Mouse (Mus musculus): ENCODE results near the gene Cyth3.

Gene Cyth3

DNA sequence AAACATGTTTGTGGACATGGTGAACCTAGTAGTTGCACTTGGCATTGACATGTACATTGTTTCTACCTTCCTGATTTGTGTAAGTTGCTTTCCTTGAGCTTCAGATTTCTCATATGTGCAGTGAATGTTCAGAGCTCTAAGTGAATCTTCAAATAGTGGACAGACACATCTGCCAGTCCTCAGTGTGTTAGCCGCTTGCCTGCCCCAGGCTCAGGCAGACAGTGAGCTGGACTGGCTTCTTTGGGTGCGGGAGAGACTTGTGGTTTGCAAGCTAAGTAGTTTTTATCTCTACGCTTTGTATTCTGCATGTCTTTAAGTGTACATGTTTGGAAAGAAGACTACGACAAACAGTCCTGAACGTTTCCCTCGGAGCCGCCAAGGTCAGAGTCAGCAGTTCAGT lies 13.9 kb downstream of the Cyth3 start:
- DNase-seq = no peak

DNA sequence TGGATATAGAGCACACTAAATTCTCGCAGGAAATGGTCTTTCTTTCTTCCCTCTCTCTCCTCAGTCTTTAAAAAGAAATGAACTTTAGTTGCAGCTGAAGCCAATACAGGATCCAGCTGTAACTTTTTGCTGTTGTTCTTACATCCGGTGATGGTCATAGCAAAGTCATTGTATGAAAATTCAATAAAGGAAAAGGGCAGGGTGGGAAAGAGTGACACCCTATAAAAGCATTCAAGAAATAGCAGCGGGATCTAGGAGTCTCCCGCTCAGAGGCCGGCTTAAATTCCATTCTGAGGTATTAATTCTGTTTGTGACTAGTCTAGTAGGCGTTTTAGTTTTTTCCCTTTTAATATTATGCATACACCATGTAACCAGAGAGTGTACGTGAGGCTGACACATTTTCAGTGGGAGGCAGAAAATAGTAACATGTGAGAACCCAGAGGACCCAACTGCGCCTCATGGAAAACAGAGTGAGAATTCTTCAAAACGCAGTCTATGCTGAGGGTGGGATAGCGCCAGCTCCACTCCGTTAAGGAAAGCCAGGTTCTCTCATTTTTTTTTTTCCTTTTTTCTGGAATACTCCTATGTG lies 15.7 kb downstream of the Cyth3 start:
- no peak for DNase-seq

DNA sequence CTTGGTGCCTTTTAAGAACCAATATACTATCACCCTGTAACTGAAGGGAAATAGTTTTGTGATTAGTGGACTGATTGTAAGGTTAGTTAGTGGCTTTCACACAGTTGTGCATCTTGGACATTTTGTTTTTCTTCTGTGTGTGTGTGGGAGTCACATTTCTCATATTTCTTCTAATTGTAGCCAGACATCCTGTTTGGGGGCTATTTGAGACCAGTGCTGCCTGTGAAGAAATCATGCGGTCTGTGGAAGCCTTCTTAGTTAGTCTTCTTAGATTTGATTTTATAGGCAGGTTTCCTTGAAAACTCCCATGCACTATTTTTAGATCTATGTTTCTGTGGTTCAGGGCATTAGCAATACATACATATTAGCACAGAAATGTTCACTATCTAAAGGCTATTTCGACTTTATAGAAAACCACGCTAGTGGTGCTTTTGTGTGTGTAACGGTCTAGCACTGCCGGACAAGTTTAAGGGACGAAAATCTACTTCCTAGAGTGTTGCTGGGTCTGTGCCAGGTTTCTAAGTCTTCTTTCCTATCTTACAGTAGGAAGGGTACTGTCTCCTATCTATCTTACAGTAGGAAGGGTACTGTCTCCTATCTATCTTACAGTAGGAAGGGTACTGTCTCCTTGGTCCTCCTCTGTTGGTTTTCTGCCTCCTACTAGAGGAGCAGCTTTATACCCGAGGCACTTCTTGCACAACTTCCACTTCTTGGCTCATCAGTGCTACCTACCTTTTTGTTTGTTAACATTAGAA lies 16.4 kb downstream of the Cyth3 start:
- no peak for DNase-seq

DNA sequence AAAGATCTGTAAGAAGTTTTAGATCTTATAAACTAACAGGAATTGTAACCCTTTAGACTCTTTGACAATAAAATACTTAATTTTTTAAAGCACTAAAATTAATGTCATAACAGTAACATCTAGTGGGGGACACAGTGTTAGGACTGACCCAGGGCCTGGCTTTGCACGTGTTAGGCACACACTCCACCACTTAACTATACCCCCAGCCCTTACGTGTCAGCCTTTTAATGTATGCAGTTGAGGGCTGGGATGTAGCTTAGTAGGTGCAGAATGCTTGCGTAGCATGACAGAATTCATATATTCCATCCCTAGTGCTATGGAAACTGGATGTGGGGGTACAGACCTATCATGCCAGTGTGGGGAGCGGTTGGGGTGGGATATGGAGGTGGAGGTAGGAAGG lies 17.1 kb downstream of the Cyth3 start:
- DNase-seq = no peak

DNA sequence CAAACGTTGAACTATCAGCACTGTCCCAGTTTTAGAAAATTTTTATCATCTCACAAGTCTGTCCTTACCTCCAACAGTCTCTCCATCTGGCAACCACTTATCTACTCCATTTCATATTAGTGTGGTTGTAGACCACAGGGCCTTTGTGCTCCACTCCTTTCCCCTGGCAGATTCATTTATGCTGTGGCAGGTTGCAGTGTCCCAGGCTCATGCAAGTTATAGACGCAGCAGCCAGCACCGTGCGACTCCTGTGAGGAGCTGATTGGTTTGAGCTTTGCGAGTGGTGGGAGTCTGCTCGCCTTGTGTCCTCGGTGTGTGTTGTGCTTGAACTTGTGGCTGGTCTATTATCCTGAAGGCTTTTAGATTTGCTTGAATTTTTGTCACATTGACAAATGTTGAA lies 17.6 kb downstream of the Cyth3 start:
- DNase-seq = no peak

DNA sequence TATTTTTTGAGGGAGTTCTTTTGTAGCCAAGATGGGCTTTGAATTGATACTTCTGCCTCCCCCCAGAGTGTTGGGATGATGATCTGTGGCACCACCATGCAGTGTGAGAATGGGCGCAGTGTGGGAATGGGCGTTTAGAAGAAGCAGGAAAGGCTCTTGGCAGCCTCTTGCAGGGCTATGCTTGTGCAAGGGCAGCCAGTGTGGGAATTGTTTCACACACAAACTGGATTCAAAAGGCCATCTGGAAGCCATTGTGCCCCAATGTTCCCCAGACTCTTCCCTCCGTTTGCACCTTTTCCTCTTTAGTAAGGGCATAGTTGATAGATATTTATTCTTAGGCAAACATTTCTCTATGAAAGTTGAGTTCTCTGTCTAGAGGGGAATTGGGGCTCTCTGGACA lies 19.3 kb downstream of the Cyth3 start:
- no peak for DNase-seq

DNA sequence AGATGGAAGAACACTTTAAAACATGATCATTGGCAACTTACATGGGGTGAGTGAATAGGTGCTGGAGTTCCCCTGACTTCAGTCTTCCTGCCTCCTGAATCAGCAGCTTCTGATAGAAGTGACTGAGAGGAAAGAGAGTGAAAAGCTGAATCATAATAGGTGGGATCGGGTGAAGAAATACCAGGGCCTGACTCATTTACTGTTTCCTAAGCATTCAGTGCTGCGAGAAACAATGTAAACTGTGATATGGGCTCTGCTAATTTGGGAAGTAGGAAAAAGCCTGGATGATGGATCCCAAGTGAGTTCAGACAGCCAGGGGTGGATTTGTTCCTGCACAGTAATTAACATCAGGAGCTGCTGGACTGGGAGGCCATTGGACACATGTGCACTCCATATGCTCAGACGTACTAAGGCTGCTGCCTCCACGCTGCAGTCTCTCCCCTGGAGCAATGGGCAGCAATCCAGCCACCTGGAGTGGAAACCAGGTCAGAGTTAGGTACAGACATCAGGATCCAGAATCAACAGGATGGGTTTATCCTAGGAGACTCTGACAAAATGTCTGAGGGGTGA lies 20.1 kb downstream of the Cyth3 start:
- no peak for DNase-seq

DNA sequence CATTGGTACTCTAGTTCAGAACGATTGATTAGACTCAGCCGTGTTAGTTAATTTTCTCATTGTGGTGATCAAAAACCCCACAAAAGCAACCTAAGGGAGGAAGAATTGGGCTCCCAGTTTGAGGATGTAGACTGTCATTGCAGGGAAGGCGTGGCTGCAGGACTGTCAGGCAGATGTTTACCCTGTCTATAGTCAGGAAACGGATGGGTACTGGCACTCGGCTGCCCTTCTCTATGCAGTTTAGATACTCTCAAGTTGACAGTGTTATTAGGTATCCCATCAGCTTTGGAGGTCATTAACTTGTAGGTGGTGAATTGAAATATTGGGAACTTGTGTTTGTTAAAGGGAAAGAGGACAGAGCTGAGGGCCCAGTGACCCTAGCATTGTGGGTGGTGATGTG lies 23.7 kb downstream of the Cyth3 start:
- DNase-seq = no peak

DNA sequence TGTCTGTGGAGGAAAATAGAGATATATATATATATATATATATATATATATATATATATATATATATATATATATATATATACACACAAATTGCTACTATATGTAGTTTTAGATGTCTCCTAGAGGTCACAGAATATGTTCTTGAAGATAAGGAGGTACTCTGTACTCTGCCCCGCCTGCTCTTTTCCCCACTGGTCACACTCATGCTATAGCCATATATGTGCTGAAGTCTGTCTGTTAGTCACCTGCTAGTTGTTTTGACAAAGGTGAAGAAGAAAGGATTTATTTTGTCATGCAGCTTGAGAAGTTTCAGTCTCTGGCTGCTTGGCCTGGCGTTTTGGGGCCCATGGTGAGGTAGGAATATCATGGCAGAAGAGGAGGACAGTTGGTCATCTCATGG lies 25.2 kb downstream of the Cyth3 start:
- no peak for DNase-seq

DNA sequence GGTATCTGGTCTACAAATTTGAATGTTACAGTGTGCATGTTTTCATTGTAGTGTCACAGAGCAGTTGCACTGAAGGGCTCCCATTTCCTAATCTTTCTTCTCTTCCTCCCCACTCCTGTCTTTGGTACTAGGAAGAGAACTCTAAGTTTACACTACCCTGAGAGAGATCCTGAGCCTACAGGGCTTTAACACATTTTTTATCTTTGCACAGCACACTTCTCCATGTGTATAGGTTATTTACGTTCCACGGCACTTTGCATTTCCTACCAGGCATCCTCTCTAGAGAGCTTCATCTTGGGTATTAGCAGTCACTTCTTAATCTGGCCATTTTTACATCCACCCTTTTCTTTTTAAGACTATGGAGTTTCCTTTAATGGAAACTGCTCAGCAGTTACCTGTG lies 25.8 kb downstream of the Cyth3 start:
- no peak for DNase-seq

DNA sequence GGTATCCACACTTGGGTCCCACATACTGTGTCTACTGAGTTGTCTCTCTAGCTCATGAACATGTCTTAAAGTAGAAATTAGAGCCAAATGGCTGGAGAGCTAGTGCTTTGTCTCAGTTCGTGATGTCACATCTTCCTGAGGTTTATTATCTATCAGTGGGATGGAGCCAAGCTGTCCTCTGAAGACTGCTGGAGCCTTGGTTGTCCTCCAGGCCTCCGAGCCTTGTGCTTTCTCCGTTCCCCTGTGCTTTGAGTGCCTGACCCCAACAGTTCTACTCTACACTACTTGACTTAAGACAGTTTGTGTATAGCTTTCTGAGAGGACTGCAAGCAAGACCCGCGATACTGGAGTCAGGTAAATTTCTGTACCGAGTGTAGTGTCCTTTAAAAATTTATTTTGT lies 26.9 kb downstream of the Cyth3 start:
- no peak for DNase-seq

DNA sequence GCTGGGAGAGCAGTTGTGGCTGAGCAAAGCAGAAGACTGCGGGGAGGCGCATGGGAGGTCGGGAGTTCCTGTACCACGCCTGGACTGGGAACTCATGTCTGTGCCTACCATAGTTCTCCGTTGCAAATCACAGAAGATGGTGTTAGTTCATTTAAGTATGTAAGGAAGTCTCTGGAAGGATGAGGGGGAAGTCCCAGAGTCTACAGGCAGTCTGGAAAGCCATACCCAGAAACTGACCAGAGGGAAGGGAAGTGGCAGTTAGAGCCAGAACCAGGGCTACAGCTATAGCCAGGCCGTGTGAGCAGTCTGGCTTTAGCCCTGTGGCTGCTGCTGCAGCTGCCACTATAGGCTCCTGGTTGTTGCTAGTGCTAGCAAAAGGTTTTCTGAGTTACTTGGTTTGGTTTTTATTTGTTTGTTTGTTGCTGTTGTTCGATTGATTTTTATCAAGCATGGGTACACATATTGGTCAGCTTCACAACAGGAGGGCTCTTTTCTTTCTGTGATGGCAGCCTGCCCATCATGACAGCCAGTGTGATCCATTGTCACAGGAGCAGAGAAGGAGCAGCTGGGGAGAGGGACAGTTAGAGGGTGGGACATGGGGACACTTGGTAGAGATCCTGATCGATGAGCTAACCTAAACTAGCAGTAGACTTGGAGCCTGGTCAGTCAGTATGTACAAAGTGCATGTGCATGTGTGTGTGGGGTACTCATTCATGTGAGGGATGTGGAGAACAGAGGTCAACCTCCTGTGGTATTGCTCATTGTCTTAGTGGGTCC lies 29.8 kb downstream of the Cyth3 start:
- no peak for DNase-seq

DNA sequence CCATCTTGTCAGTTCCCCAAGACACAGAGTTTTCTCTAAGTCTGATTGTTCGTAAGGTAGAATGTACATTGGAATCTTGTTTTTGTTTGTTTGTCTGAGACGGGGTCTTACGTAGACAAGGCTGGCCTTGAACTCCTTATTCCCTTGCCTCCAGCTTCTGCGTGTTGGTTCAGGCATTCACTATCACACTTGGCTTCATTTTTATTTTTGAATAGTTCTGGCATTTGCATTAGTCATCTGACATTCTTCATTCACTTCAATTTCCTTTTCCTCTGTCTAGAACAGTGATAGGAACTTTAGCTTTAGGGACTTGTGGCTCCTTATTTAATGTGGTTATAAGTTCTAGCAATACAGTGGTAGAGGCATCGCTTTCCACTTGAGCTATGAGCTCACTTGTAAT lies 31.2 kb downstream of the Cyth3 start:
- DNase-seq = no peak

DNA sequence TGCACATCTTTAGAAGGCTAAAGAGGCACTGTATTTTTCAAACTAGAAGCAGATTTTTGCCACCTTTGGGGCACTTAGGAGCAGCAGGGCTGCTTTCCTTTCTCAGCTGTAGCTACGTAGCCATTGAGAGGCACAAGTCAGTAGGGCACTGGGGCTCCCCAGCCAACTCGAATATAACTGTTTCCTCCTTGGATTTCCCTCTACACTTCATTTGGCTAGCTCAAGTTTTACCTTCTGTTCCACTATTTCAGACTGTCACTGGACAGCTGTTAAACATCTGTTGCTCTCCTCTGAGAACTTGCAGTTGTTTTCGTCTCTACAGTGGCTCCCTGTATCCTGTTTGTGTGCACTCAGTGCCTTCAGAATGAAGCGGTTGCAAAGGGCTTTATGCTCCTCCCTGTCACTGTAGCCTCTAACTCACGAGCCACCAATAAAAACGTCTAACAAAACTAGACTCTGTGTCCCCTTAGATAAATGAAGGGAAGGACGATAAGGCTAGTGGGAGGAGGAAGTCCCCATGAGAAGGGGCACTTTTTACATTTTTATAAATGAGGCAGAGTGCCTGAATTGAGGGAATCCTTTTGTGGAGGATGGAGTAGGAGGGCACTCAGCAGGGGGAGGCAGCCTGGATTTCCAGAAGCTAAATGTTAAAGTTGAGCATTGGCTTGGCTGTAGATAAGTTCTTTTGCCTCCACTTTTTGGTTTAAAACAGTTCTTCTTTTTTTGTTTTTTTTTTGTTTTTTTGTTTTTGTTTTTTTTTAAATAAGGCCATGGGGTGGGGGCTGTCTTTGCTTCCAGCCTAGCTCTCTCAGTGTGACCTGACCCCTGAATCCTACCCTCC lies 32.6 kb downstream of the Cyth3 start:
- DNase-seq = no peak

DNA sequence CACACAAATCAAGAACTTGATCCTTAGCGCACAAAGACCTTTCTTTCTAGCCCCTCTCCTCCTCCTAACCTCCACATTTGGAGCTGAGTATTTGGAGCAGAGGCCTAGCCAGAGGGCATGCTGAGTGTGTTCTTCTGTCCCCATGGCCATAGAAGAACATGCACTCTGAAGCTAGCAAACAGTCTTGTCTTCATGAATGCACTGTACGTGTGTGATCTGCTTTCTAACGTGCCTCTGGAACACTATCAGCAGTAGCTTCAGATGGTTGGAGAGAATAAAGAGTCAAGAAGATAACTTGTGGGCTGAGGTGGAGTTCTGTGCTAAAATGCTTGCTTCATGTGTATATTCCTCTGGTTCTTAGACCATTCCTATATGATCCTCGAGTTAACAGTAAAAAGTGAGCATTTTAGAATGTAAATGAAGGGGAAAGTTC lies 33.3 kb downstream of the Cyth3 start:
- DNase-seq = no peak

DNA sequence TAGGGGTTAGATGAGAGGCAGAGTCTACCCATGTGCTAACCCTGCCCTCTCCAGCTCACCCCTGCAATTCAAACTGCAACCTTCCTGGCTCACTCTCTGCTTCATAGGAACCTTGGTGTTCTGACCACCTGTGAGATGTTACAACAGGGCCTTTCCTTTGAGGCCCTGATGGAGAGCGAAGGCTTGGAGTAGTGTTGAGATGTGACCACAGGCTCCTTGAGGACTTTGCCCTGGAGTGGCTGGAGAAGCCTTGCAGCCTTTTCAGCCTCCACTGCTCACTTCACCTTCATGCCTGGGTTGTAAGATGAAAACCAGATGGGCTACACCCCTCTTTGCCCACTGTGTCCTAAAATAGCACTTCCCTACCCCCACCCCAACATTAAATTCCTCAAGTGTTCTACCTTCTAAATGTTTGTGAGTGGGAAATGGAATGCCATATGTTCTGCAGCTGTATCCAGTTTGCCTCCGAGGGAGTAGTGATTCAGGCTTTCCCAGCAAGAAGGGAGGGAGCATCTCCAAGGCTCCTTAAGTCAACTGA lies 34.5 kb downstream of the Cyth3 start:
- no peak for DNase-seq

DNA sequence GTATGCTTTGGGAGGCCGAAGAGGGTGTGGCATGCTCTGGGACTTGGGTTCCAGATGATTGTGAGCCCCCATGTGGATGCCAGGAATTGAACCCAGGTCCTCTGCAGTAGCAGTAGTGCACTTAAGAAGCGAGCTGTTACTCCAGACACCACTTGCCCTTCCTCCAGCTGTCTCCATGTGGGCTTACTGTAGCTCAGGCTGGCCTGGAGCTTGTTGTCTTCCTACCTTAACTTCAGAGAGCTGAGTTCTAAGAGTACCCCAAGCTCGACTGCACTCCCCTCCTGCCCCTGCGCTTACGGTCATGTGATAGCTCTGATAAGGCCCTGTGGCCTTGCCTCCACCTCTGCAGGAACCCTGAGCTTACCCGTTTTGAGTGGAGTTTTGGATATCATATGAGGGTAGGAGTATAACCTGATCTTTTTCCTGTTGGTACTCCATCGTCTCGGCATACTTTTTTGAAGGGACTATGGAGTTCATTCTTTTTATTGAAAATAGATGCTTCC lies 36.8 kb downstream of the Cyth3 start:
- no peak for DNase-seq

DNA sequence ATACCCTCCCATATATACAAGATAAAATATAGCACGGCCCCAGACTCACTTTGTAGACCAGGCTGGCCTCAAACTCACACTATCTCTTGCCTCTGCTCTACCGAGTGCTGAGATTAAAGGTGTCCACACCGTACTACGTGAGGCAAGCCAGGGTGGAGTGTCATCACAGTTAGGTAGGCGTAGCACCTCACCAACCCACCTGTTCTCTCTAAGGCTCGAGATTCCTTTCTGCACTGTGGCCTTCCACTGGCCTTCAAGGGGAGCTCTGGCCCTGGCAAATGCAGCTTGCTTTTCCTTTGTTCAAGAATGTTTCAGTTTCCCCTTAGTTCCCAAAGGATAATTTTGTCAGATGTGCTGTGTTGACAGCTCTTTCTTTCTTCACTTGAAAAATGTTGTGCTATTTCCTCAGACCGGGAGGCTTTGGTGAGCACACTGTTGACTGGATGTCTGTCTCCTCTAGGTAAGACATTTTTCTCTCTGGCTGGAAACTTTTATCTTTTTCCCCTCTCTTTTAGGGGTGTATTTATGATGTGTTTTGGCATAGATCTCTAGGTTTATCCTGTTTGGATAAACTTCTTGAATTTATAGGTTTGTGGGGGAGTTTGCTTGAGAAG lies 40.9 kb downstream of the Cyth3 start:
- no peak for DNase-seq

DNA sequence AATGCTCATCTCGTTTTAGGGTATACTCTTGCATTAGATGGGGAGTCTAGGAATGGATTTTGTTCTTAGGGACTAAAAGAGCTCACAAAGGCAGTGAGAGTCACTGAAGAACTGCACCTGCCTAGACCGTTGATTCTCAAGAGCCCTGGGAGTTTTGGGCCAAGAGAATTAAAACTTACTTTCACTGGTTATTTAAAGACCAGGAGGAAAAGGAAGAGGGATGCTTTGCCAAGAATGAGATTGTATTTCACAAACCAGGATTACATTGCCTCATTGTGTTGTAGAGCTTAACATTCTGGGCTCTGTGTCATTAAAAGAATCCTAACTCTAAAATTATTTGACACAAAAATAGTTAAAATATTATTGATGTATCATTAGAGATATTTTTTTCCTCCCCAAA lies 43.3 kb downstream of the Cyth3 start:
- DNase-seq = no peak

DNA sequence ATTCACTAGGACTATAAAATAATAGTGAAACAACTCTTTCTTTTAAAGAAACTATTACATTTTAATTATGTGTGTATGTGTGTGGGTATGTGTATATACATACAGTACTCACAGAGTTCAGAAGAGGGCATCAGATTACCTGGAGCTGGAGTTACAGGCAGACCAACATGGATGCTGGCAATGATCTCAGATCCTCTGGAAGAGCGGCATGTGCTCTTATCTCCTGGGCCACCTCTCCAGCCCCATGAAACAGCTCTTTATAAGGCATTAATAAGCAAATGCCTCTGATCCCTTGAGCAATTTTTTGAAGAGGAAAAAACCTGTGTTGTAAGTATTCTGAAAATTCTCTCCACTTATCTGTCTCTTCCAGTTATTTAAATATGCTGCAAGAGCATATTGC lies 43.8 kb downstream of the Cyth3 start:
- DNase-seq = no peak

DNA sequence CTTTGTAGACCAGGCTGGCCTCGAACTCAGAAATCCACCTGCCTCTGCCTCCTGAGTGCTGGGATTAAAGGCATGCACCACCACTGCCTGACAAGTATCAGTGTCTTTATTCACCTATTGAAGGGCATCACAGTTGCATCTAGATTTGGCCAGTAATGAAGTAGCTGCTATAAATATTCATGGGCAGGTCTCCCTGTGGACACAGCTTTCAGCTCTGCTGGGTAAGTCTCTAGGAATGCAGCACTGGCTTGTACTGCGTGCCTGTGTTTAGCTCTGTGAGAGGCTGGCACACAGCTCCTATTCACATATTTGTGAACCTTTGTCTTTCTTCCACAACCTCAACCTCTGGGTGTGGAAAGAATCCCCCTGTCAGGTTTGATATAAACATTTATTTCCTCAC lies 46.6 kb downstream of the Cyth3 start:
- DNase-seq = no peak

DNA sequence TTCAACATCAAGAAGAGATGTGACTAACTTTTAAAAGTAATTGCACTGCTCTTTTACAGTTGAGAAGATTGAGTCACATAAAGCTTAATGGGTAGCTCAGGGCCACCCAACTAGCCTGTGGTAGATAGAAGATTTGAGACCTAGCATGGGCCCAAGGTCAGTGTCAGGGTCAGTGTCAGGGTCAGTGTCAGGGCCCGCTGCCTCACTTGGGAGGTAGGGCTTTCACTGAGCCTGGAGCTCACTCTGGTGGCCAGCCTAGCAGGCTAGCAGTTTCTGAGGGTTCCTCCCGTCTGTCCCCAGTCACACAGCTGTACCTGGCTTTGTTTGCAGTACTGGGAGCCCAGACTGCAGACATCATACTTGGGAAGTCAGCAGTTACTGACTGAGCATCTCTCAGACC lies 47.1 kb downstream of the Cyth3 start:
- DNase-seq = no peak

All from cerebellum, adult 9-11 months (tissue).